Mouse (Mus musculus) liver, embryonic 11.5 days (tissue): ENCODE measurements around the gene Ina. TPM values are rescaled to one million over a fixed set of nuclear protein-coding genes. Genes with fewer than 3 reads are reported as not detected.

ENCODE experiments used
- polyA plus RNA-seq: library from polyadenylated mRNA; unstranded; fragments of >200 nt; fragmentation: Nextera tagmentation; extraction: Ambion mirVana; gene quantifications from 2 replicates; pipeline ENCODE4 v1.2.1, GENCODE M21; 2014

Gene Ina
- polyA plus RNA-seq, 1 experiment from 2014 or later: 0.26 TPM

Other genes starting within 250 kb of the Ina start
- 107 and 110 TPM in 2 replicates for gene Nt5c2, start 455 bp downstream of the Ina start, polyA plus RNA-seq
- gene Pcgf6, start 36.2 kb downstream of the Ina start, polyA plus RNA-seq: 28.6 and 32.9 TPM in 2 replicates
- gene Taf5, start 53.0 kb downstream of the Ina start, polyA plus RNA-seq: 9.0 TPM in 2 replicates
- 1,203 and 1,215 TPM in 2 replicates for gene Usmg5, start 75.9 kb downstream of the Ina start, polyA plus RNA-seq
- gene Pdcd11, start 76.1 kb downstream of the Ina start, polyA plus RNA-seq: 18.4 and 18.8 TPM in 2 replicates
- gene Calhm2, start 123.6 kb downstream of the Ina start, polyA plus RNA-seq: 1.2 and 1.5 TPM in 2 replicates
- not detected in 2 replicates for gene Calhm1, start 129.6 kb downstream of the Ina start, polyA plus RNA-seq
- gene Calhm3, start 143.1 kb downstream of the Ina start, polyA plus RNA-seq: not detected in 2 replicates
- 4.5 and 4.6 TPM in 2 replicates for gene Neurl1a, start 164.1 kb downstream of the Ina start, polyA plus RNA-seq